Mouse (Mus musculus) embryonic fibroblast, embryonic 13.5 days (primary cell): ENCODE measurements around the gene Serpinb9b.

Experiments used
- CTCF ChIP-seq: IDR thresholded peaks from 2 replicates; pipeline ENCODE4 v1.5.1; 2011; ENCODE audit warnings: mild to moderate bottlenecking, control low read depth, low read length, moderate library complexity, borderline replicate concordance; ENCODE audit not compliant: insufficient read depth
- POLR2A ChIP-seq: IDR thresholded peaks from 2 replicates; pipeline ENCODE4 v1.6.1; 2011; ENCODE audit warnings: low read depth, mild to moderate bottlenecking, control low read depth, low read length, moderate library complexity

DNA sequence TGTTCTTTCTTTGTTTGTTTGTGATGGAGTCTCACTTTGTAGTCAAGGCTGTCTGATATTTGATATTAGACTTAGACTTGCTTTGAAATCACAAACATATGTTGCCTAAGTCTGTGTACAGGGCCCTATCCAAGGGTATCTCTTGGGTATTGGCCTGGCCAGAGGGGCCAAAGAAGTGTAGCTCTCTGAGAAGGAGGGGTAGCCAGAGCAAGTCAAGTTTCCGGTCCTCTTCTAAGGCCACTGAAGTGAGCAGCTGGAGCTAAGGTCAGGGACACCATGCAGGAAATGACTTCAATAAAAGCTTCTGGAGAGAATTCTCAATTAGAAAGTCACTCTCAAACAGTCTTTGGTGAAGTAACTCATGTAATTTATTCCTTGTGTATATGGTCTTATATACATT is 4.8 kb upstream of the Serpinb9b start:
- TF ChIP-seq POLR2A = no peak
- no peak for TF ChIP-seq CTCF
